Mouse (Mus musculus) hindbrain, embryonic 13.5 days (tissue): ENCODE data around the gene Pan3. TPM values are rescaled to one million over a fixed set of nuclear protein-coding genes. Genes with fewer than 3 reads are reported as not detected.
"Not testable (repeated sequence)": the region's sequence is repeated elsewhere in the genome, so short reads cannot be mapped to it uniquely, and the experiment has no call there.

Experiments used
- ATAC-seq: fragments of 200-750 bp; cut with Nextera tagmentation; 2 replicates; pipeline ENCODE4 v1.8.0; 2017; ENCODE audit warnings: moderate TSS enrichment; ENCODE audit not compliant: low FRiP score
- H3K27ac ChIP-seq: fragments of 300-500 bp; sonication (generic); 2 replicates; pipeline ENCODE4 v1.5.1; 2015; ENCODE audit warnings: inconsistent platforms, mild to moderate bottlenecking, moderate library complexity
- H3K27me3 ChIP-seq: fragments of 300-500 bp; sonication (generic); 2 replicates; pipeline ENCODE4 v1.6.1; 2015; ENCODE audit warnings: mild to moderate bottlenecking, inconsistent platforms
- H3K36me3 ChIP-seq: fragments of 300-500 bp; sonication (generic); 2 replicates; pipeline ENCODE4 v1.6.1; 2015; ENCODE audit warnings: mild to moderate bottlenecking, inconsistent platforms
- H3K4me1 ChIP-seq: fragments of 300-500 bp; sonication (generic); replicated peaks from 2 replicates; pipeline ENCODE4 v1.6.1; 2015; ENCODE audit warnings: inconsistent platforms
- H3K4me2 ChIP-seq: fragments of 300-500 bp; sonication (generic); 2 replicates; pipeline ENCODE4 v1.6.1; 2015; ENCODE audit warnings: inconsistent platforms, mild to moderate bottlenecking, moderate library complexity
- H3K4me3 ChIP-seq: fragments of 300-500 bp; sonication (generic); 2 replicates; pipeline ENCODE4 v1.5.1; 2015; ENCODE audit warnings: mild to moderate bottlenecking, inconsistent platforms
- H3K9ac ChIP-seq: fragments of 300-500 bp; sonication (generic); 2 replicates; pipeline ENCODE4 v1.6.1; 2015; ENCODE audit warnings: mild to moderate bottlenecking, inconsistent platforms
- H3K9me3 ChIP-seq: fragments of 300-500 bp; sonication (generic); 2 replicates; pipeline ENCODE4 v1.6.1; 2016; ENCODE audit warnings: inconsistent platforms
- WGBS: fragments of 180-500 bp; shearing (Covaris S2); methylation state at CpG from one replicate; pipeline ENCODE4 v1.1.7; 2015; 5-methylcytosine and 5-hydroxymethylcytosine counted together
- polyA plus RNA-seq: library from polyadenylated mRNA; unstranded; fragments of >200 nt; fragmentation: Nextera tagmentation; extraction: Ambion mirVana; gene quantifications from 2 replicates; pipeline ENCODE4 v1.2.1, GENCODE M21; 2015

The Pan3 gene
- polyA plus RNA-seq, 1 experiment from 2014 or later: 61.1 TPM

DNA sequence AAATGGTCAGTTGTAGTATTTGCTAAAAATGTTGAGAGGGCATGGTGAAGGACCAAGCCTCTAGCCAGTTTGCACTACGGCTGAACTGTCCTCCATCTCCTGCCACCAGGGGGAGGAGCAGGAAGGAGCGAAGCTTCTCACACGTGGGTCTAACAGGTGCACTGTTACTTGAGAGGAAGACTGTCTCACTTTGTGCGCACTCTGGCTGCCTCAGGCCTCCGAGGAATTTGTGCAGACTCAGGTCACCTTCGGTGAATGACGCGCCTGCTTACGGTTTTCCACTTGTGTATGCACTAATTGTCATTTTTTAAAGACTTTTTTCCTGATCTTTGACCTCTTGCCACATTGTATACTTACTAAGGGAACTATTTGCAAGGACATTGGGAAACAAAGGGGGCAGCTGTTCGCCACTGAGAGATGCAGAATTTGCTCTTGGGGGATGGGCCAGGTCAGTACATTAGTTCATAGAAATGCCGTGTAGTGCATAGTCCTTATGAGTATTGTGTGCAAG lies 115.8 kb downstream of the Pan3 start:
- Histone ChIP-seq H3K4me2 (no peak overlapping the region), H3K36me3 (peaks cover 65% of the 10 kb centered on the region), H3K4me3 (no peak overlapping the region), H3K27me3 (no peaks in the 10 kb centered on the region), H3K9me3 (no peaks in the 10 kb centered on the region), H3K27ac (no peak overlapping the region), H3K9ac (no peak overlapping the region), H3K4me1 (no peaks in the 10 kb centered on the region)
- WGBS: 73% methylated on average over 11 of the region's 11 CpGs
- no peak for ATAC-seq

DNA sequence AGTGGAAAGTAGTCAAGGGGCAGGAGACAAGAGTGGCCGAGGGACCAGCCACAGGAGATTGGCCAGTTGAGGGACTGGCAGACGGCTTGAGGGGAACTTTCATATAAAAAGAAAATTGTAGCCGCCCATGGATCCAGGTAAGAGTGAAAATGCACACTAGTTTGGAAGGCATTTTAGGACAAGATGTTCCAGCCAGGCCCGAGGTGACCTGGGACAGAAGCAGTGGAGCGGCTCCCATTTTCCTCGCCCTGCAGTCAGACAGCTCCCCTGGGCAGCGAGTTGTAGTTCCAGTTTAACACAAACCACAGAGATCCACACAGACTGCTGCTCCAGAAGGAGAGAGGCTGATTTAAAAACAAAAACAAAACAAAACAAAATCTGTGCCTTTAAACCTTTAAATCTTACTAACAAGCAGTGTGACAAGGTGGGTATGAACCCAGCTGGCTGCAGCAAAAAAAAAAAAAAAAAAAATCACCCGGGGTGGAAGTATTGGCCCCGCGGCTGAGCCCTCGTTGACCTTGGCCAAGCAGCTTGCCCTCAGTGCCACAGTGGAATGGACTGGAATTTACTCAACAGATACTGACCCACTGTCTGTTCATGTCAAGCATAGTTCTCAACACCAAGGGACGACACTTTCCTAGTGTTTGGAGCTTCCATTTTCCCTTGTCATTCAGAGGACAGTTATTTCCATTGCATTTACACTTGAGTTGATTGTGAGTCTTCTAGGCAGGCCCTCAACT lies 119.2 kb downstream of the Pan3 start:
- H3K4me3 ChIP-seq: no peak overlapping the region

DNA sequence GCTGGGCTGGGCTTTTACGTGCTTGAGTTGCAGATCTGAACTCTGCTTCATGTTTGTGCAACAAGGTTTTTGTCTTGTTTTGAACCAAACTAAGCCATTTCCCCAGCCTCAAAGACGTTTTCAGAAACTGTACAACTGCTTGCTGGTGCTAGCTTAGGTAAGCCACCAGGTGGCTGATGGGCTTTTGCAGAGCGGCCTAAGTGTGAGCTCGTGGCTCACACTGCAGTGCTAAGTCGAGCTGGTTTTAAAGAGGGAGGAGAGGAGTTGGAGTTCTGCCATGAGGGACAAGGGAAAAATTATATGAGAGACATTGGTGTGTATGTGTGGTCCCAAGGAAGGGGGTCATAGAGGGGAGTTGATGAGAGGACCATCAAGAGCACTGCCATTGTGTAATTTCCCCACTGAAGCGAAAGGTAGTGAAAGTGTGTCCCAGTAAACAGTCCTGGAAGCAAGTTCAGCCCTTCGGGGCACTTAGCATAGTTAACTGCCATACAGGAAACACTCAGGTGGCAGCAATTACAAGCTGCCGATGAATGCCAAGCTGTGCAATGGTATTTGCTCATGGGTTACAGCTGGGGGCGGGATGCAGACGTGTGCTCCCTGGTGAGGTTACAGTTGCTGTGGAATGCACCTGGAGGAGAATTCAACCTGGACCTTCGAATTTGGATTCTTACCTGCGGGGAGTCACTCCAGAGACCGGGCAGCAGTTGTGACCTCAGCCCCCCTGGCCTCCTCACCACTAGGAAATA lies 122.1 kb downstream of the Pan3 start:
- Histone ChIP-seq H3K4me3 (no peak overlapping the region), H3K27ac (no peak overlapping the region), H3K4me2 (no peak overlapping the region), H3K9ac (no peak overlapping the region), H3K4me1 (no peaks in the 10 kb centered on the region), H3K9me3 (no peaks in the 10 kb centered on the region), H3K36me3 (peaks cover 33% of the 10 kb centered on the region), H3K27me3 (no peaks in the 10 kb centered on the region)
- WGBS: 89% methylated on average over 13 of the region's 13 CpGs
- ATAC-seq: no peak

More for the DNA sequence above, 119.2 kb downstream of the Pan3 start:
- ATAC-seq: no peak
- WGBS: 94% methylated on average over 12 of the region's 12 CpGs
- H3K4me2 ChIP-seq: no peak overlapping the region
- H3K27me3 ChIP-seq: no peaks in the 10 kb centered on the region
- H3K27ac ChIP-seq: no peak overlapping the region
- no peak overlapping the region for H3K9ac ChIP-seq
- peaks cover 53% of the 10 kb centered on the region for H3K36me3 ChIP-seq
- H3K4me1 ChIP-seq: no peaks in the 10 kb centered on the region
- H3K9me3 ChIP-seq: no peaks in the 10 kb centered on the region

DNA sequence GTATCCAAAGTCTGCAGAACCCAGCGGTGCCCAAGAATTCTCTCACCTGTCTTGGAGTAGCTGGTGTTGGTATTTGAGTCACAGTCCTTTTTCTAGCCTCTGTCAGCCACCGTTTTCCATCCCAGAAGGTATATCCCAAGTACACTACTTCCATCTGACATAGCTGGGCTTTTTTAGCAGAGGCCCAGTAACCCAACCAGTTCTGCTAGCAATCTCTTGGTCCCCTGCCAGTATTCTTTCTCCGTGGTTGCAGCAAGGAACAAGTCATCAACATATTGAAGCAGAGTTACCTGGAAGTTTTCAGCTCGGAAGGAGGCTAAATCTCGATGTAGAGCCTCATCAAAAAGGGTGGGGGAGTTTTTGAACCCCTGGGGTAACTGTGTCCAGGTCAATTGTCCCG lies 127.7 kb downstream of the Pan3 start:
- H3K27ac ChIP-seq, H3K36me3 ChIP-seq, H3K27me3 ChIP-seq, H3K4me1 ChIP-seq, ATAC-seq, H3K9ac ChIP-seq, H3K4me2 ChIP-seq, H3K4me3 ChIP-seq, H3K9me3 ChIP-seq: not testable (repeated sequence)
- 83% methylated on average over 6 of the region's 6 CpGs for WGBS

DNA sequence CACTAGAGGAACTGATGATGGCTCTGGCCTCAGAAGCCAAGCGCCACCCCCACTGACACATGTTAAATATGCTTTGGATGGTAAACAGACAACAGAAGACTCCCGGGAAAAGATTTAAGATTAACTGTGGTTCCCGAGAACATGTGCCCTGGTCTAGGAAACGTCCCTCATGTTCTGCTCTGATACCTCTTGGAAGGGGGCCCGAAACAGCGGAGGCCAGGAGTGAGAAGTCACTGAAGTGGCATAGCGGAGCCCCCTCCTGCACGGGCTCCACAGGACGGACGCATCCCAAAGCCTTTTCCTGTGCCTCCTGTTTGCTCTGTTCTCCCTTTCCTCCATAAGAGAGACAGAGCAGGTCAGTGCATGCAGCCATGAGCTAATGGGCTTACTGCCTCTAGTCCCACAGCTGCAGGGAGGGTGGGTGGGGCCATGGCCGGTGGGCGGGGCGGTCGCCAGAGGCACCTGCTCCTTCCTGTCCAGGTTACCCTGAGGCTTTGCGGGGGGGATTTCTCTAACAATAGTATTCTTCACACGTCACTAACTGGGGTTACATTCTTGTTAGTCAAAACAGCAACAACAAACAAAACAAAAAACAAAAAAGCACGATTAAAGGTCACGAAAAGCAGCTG lies 133.7 kb downstream of the Pan3 start:
- Histone ChIP-seq H3K9me3 (no peaks in the 10 kb centered on the region), H3K4me2 (peak overlapping the region; percentile 17; the same call in 1 of the 2 replicates), H3K4me1 (peaks cover 11% of the 10 kb centered on the region), H3K36me3 (no peaks in the 10 kb centered on the region), H3K4me3 (no peak overlapping the region), H3K27me3 (no peaks in the 10 kb centered on the region), H3K9ac (no peak overlapping the region; the same call in 1 of the 2 replicates), H3K27ac (no peak overlapping the region)
- WGBS: 39% methylated on average over 18 of the region's 18 CpGs
- peak; percentile 68; the same call in 1 of the 2 replicates for ATAC-seq

DNA sequence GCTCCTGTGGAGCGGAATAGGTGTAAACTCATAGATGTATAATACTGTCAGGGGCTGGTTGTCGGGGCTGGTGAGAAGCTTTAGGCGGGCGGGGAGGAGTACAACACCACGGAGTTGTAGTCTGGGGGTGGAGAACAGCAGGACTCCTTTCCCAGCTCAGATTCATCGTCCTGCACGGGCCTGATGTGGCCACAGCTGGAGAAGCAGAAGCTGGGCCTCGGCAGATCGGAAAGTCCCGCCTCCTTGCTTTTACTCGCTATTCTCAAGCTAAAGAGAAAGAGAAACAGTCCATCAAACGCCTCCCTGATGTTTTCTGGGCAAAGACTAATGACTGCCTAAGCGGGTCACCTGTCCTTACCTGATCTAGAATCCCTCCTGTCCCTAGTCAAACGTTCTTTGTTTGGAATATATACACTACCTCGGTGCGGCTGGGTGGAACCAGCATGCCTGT lies 134.2 kb downstream of the Pan3 start:
- no peak for ATAC-seq
- no peak overlapping the region for H3K27ac ChIP-seq
- H3K4me2 ChIP-seq: peak overlapping the region; percentile 17; the same call in 1 of the 2 replicates
- no peaks in the 10 kb centered on the region for H3K36me3 ChIP-seq
- no peak overlapping the region for H3K9ac ChIP-seq
- H3K27me3 ChIP-seq: no peaks in the 10 kb centered on the region
- H3K4me1 ChIP-seq: peaks cover 11% of the 10 kb centered on the region
- 22% methylated on average over 16 of the region's 16 CpGs for WGBS
- no peaks in the 10 kb centered on the region for H3K9me3 ChIP-seq
- no peak overlapping the region for H3K4me3 ChIP-seq

DNA sequence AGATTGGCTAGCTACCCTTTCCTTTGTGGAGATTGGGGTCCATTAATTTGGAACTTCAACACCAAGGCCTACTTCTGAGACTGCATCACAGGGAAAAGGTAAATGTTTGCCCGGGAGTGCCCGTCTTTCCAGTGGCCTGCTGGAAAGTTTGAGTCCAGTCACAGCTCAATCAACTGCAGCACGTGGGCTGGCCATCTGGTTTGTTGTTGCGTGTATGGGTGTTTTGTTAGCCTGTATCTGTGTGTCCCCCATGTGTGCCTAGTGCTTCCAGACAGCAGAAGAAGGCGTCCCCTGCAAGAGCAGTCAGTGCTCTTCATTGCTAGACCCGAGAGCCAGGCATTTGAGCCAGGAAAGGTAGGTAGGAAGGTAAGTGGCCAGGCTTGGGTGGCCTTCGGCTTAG lies 135.5 kb downstream of the Pan3 start:
- H3K9ac ChIP-seq: no peak overlapping the region
- no peak overlapping the region for H3K4me3 ChIP-seq
- no peaks in the 10 kb centered on the region for H3K27me3 ChIP-seq
- H3K27ac ChIP-seq: no peak overlapping the region
- H3K4me2 ChIP-seq: no peak overlapping the region
- 90% methylated on average over 7 of the region's 7 CpGs for WGBS
- H3K36me3 ChIP-seq: no peaks in the 10 kb centered on the region
- no peak for ATAC-seq
- H3K9me3 ChIP-seq: no peaks in the 10 kb centered on the region
- H3K4me1 ChIP-seq: peaks cover 11% of the 10 kb centered on the region

DNA sequence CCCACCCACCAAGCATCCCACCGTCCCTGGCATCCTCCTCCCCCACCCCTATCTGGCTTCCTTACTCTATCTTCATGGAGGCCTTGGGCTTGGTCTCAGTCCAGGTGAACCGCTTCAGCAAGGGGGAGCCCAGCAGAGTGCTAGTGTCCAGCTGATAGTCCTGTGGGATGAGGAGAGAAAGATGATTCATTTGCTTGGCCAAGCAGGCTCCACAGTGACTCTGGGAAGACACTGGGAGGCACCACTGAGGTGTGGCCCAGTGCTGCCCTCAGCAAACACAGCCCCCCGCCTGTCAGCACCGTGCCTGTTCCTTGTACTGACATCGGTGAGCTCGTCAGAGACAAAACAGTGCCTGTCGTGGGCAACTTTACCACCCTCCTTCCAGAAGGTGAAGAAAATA lies 136.4 kb downstream of the Pan3 start:
- ATAC-seq: no peak
- H3K4me2 ChIP-seq: no peak overlapping the region
- no peaks in the 10 kb centered on the region for H3K9me3 ChIP-seq
- H3K4me1 ChIP-seq: peaks cover 11% of the 10 kb centered on the region
- H3K36me3 ChIP-seq: no peaks in the 10 kb centered on the region
- no peak overlapping the region for H3K27ac ChIP-seq
- no peaks in the 10 kb centered on the region for H3K27me3 ChIP-seq
- H3K9ac ChIP-seq: no peak overlapping the region
- WGBS: 70% methylated on average over 7 of the region's 7 CpGs
- H3K4me3 ChIP-seq: no peak overlapping the region

DNA sequence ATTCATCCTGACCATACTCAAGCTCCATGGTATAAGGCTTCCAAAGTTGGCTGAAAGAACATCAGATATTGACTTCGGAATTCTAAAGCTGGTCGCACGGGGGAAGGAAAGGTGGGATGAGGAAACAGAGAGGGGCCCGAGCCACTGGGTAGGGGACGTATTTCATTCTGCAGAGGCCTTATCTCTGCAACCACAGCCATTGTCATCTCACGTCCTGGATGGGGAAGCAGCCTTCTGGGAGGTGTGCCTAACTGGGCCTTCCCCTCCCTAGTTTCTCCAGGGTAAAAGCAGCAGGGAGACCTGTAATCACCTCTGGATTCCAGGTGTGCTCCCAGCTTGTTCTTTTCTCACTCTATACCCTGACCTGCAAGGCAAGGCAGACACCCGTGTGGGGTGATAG lies 142.7 kb downstream of the Pan3 start:
- no peaks in the 10 kb centered on the region for H3K4me1 ChIP-seq
- no peaks in the 10 kb centered on the region for H3K27me3 ChIP-seq
- no peak overlapping the region for H3K4me2 ChIP-seq
- no peak for ATAC-seq
- H3K9ac ChIP-seq: no peak overlapping the region
- H3K36me3 ChIP-seq: no peaks in the 10 kb centered on the region
- H3K4me3 ChIP-seq: no peak overlapping the region
- no peak overlapping the region for H3K27ac ChIP-seq
- H3K9me3 ChIP-seq: no peaks in the 10 kb centered on the region
- 84% methylated on average over 7 of the region's 7 CpGs for WGBS

DNA sequence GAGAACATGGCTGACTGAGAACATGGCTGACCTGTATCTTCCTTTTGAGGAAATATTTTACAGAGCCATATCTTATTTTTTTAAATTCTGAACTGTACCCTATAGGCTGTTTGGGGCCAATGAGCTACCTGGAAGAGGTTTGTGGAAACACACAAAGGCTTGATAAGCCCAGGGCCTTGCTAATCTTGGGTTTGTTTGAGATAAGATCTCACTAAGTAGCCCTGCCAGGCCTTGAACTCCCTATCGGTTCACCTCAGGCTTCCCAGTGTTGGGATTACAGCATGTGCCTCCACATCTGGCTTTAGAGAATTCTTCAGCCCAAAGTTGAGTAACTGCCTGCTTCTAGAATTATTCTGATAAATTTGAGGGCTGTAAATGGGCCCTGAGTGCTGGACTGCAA lies 143.6 kb downstream of the Pan3 start:
- H3K9me3 ChIP-seq: no peaks in the 10 kb centered on the region
- no peak overlapping the region for H3K9ac ChIP-seq
- H3K4me2 ChIP-seq: no peak overlapping the region
- H3K36me3 ChIP-seq: no peaks in the 10 kb centered on the region
- no peak overlapping the region for H3K27ac ChIP-seq
- 85% methylated on average over 1 of the region's 1 CpGs for WGBS
- H3K4me3 ChIP-seq: no peak overlapping the region
- H3K27me3 ChIP-seq: no peaks in the 10 kb centered on the region
- H3K4me1 ChIP-seq: no peaks in the 10 kb centered on the region
- ATAC-seq: no peak

DNA sequence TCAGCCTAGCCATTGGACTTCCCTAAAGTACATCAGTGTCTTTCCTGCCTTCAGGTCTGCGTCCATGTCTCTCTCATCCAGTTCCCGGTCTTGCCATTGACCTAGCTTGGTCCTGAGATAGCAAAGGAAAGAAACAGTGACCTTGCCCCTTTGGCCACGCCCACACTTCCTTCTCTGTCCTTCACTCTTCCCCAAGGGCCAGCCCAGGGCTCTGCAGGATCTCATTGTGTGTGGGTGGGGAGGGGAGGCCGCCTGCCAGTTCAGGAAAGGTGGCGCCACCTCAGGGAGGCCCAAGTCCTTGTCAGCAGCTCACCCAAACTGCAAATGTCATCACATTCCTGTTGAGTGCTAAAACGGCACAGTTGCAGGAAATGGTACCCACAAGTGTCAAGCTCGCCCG lies 144.6 kb downstream of the Pan3 start:
- no peak for ATAC-seq

DNA sequence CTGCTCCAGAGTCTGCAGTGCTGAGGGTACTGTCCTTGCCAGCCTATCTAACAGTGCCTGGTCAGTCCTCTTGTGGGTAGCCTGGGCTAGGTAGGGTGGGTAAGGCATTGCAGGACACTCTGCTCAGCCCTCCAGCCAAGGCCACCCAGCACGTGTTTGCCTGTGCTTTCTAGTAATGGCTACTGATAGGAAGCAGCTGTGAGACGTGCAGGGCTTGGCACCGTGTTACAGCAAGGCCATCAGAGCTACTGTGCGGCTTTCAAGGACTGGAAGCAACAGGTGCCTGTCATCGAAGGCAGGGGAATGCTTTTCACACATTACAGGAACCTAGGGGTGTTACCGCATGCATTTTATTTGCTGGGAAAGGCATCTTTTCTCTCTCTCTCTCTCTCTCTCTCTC lies 147.0 kb downstream of the Pan3 start:
- no peak for ATAC-seq
- no peak overlapping the region for H3K9ac ChIP-seq
- no peaks in the 10 kb centered on the region for H3K9me3 ChIP-seq
- H3K4me1 ChIP-seq: no peaks in the 10 kb centered on the region
- 87% methylated on average over 6 of the region's 6 CpGs for WGBS
- H3K27me3 ChIP-seq: no peaks in the 10 kb centered on the region
- H3K36me3 ChIP-seq: no peaks in the 10 kb centered on the region
- H3K4me2 ChIP-seq: no peak overlapping the region
- no peak overlapping the region for H3K27ac ChIP-seq
- H3K4me3 ChIP-seq: no peak overlapping the region

More for the DNA sequence above, 144.6 kb downstream of the Pan3 start:
- Histone ChIP-seq H3K4me2 (no peak overlapping the region), H3K4me3 (no peak overlapping the region), H3K9ac (no peak overlapping the region), H3K9me3 (no peaks in the 10 kb centered on the region), H3K27me3 (no peaks in the 10 kb centered on the region), H3K4me1 (no peaks in the 10 kb centered on the region), H3K27ac (no peak overlapping the region), H3K36me3 (no peaks in the 10 kb centered on the region)
- 63% methylated on average over 8 of the region's 8 CpGs for WGBS
